Mouse (Mus musculus) frontal cortex, postnatal 10 days (tissue): ENCODE measurements at regions not wholly inside any gene's neighbourhood (a gene's known extent, or its start where the extent isn't known, plus 50 kb on each side); places are given as distances from the start of the nearest gene placed in this dataset.

Experiments used
- DNase-seq, 2 experiments: peaks; one replicate each; pipeline ENCODE4 v3.0.0; 2022; ENCODE audit warnings: low spot score in 2 of 2, mixed read lengths in 1 of 2

DNA sequence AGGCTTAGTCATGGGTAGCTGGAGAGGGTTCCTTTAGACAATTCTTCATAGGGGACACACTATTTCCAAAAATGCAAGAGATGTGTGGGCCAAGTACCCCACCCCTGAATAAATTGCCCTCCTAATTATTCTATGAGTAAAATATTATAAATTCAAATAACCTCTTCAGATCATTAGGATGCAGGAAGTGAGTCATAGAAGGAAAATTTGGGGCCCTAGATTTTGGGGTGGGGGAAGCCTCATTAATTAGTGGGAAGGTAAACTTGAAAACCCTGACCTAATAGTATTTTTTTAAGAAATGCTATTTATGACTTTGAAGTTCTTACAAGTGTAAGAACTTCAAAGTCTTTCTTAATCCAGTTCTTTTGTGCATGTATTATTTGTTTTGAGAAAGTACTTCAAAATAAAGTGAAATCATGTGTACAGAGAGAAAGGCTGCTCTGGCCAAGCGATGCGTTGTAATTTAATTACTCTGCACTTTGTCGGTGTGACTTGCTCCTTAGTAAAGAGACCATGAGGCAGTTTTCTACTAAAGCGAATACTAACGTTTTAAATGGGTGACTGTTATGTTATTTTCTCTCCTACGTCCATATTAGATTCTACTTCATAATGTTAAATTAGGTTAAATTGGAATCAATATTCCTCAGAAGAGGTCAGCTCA is 200.6 kb downstream of the Tgfb2 start:
- no peak for DNase-seq

DNA sequence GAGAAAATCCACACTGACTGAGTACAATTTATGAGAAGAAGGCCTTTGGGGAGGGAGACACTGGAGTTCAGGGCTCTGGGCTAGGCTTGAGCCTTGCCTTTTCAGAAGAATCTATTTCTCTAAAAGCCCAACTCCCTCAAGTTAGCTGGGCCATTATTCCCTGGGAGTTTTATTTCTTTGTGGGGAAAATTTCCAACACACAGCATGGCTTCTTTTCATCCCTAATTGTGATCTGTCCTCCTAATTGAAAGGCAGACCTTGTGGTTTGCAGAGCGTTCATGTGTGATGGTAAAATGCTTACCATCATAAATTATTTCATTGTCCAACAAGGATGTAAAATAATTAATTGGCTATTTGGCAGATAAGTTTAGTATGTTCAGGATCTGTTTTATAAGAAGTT is 204.1 kb downstream of the Tgfb2 start:
- DNase-seq: no peak

DNA sequence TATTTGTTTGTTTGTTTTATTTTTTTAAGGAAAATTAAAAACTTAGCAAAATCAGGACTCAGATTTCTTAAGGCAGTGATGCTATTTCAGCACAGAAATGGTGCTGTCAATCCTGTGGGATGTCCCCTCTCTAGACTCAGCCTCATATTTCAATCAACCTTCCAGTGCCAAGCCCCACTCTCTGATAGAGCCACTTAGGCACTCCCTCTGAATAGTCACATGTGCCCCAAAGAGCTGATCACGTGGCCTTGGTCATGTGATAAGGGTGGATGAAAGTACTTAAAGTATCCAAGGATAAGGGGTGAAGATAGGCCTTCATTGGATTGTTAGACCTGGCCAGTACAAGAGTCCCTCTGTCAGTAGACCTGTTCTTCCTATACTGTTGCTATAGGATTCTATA is 207.9 kb downstream of the Tgfb2 start:
- DNase-seq: no peak

DNA sequence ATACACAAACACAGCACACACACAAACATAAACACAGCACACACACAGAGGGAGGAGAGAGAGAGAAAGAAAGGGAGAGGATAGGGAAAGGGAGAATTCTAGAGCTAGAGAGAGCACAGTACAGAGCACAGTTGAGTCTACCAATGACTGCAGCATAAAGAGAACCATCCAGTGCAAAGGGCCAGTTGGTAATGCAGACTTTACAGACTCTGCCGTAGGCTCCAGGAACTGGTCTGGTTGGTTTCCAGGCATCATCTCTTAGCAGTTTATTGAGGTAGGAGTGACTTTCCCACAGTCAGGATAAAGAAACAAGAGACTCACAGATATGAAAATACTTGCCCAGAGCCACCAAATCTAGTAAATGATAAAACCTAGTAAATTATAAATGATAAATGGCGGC is 208.5 kb downstream of the Tgfb2 start:
- DNase-seq: no peak

DNA sequence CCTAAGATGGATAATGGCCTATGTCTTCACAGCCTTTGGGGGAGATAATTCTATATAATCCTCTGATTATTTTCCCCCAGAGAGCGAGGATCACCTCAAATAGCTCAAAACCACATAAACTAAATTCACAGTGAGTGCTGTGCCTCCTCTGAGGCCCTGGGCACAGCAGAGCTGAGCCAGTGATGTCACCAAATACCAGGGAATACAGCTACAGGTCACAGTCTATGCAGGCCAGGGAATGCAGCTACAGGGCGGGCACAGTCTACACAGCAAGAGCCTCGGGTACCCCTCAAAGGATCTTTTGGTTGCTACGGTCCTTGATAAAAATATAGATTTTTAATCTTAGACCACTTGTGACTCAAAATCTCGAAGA is 211.4 kb downstream of the Tgfb2 start:
- no peak for DNase-seq

DNA sequence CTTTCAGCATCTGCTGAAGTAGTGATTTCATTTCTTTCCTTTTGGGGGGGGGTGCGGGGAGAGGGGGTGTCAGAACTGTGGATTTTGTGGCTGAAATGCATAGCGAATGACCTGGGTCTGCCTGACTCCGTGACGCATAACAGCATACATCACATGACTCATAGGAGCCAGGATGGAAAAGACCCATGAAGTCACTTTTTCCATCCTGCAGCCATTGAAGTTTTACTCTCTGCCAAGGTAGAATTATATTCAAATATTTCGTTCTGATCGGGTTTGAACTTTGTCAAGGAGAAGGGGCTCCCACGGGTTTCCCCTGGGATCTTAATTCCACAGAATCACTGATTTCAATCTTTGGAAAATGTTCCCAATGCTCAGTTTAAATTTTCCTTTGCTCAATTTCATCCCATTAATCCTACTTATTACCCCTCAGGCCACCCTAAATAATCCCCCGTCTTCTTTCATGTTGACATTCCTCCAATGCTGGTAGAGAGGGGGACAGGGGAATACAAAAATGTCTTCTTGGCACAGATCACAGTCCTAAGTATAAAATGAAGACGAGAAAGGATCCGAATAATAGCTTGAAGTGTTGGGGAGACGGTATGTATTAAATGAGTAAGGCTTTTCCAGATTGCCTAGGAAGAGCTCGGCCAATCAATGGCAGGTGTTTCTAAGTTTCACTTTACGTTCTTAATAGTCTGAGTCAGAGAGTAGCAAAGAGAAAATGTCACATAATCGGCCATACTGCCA is 212.0 kb downstream of the Tgfb2 start:
- no peak for DNase-seq

DNA sequence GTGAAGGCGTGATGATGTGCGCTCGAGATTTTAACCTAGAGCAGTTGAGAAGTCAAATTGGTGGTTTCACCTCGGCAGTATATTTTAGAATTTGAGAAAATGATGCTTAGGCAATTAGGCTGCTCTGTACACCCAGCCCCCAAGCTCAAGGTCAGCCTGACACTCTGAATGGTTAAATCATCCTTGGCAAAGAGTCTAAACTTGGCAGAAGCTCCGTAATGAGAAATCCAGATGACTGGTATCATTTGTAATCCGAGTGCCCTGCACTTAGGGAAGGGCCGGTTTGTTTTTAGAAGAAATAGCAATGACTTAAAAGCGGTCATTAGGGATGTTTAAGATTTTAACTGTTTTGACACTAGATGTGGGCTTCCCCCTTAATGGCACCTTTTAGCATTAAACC is 223.6 kb downstream of the Tgfb2 start:
- DNase-seq: no peak

DNA sequence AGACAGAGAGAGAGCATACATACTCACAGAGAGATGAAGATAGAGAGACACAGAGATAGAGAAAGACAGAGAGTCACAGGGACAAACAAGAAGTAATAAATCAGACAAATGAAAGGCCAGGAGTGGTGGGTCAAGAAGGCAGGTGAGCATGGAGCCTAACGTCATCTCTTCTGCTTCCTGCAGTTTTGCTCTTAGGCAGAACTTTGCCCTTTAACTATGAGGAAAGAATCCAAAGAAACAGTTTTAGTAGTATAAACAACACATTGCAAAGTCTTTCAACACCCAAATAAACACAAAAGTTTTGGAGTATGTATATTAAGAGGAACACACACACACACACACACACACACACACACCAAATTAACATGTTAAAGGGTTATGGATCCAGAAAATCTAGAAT is 225.8 kb downstream of the Tgfb2 start:
- DNase-seq: no peak

DNA sequence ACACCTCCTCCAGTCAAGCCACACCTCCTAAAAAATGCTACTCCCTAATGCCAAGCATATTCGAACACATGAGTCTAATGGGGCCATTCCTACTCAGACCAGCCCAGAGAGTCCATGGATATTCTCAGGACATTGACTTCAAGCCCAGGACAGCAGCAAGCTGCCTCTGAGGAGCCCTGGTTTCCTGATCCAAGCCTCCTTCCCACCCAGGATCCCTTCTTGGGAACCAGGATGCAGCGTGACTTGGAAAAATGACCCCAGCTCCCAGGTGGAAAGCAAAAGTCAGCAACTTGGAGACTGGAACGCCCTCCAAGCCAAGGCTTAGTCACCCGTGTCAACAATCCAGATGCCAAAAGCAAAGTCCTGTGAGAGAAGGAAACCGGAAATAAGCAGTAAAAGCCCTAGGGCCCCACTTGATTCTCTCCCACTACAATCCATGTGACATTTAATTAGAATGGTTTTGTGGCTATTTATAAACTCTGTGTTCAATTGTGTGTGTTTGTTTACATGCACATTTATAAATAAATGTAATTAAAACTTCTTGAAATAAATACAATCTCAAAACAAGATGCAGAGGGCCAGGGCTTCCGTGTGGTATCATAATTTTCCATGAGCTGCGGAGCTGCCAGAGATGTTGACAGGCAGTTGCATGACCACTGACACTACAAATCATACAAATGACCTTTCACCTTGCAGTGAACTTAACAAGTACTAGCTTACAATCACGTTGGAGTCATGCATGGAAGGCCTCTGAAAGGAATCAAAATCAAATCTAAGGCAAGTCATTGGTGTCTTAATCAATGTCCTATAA is 227.2 kb downstream of the Tgfb2 start:
- no peak for DNase-seq

DNA sequence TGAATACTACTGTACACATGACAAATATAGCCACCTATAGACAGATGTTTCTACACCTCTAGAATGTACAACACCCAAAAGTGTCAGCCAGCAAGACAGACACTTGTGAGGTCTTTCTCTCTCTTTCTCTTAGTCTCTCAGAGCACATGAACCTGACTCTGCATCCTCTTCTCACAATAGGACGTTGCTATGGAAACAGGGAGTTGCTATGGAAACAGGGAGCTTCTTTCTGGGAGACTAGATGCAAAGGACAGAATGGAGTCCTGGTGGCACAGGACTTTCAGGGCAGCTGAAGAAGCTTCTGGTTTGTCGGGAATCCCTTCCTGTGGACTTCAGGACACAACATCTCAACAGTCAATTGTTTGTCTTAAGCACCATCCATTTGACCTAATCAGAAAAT is 230.9 kb downstream of the Tgfb2 start:
- peak in 1 of 2 experiments; percentile 20 for DNase-seq

DNA sequence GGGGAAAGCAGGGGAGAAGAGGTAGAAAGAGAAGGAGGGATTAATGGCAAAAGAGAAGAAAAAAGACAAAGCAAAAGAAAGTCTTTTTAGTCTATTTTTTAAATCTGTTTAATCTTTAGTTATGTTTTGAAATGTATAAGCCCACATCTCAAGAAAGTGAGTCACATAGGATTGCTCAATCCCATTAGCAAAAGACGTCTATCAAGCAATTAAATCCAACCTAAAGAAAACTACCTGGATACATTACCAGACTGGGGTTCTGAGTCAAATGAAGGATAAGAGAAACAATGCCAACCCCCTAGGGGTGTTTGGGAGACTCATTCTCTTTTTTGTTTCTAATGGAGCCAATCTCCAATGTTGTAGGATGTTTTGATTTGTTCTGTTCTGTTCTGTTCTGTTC is 231.4 kb downstream of the Tgfb2 start:
- no peak for DNase-seq

DNA sequence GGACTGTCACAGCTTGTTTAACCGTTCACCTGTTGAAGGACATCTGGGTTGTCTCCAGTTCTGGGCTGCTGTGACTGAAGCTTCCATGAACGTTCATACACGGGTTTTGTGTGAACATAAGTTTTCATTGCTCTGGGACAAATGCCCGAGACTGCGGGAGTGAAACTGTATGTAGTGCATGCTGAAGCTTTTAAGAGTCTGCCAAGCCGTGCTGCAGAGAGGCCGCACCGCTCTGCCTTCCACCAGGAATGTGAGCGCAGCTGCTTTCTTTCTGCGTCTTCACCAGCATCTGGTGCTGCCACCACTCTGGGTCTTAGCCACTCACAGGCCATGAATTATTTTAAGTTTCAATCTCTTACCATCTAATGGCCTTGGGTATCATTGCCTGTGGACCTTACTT is 232.8 kb downstream of the Tgfb2 start:
- DNase-seq: no peak

DNA sequence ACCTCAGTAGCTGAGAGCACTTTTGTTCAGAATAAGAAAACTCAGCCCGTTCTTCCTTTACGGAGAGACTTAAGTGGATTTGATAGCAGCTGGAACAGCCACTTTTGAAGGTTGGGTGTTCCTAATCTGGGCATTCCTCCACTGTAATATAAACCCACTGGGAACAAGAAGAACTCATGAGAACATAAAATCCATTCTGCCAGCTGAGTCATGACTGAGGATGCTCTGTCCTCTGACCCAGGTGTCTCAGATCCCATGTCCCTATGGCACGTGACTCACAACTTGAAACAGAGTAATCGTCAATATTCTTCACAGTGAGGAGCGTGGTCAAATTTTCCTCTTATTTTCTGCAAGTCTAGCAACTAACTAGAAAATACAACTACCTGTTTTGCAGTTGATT is 240.3 kb downstream of the Tgfb2 start:
- no peak for DNase-seq

DNA sequence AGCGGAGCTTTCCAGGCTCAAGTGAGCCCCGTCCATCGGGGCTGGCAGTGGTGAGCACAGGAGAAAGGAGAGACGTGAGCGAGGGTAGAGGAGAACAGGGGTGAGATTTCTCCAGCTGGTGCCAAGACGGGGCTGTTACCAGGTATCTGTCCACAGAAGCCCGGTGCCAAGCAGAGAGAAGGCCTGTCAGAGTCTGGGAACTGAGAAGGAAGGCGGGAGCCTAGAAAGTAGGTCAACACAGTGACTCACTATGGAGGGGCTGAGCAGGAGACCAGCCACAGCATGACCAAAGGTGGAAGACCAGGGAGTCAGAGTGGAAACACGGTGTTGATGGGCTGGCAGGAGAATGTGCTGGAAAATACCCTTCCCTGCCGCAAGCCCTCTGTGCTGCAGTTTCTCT is 245.0 kb downstream of the Tgfb2 start:
- no peak for DNase-seq

DNA sequence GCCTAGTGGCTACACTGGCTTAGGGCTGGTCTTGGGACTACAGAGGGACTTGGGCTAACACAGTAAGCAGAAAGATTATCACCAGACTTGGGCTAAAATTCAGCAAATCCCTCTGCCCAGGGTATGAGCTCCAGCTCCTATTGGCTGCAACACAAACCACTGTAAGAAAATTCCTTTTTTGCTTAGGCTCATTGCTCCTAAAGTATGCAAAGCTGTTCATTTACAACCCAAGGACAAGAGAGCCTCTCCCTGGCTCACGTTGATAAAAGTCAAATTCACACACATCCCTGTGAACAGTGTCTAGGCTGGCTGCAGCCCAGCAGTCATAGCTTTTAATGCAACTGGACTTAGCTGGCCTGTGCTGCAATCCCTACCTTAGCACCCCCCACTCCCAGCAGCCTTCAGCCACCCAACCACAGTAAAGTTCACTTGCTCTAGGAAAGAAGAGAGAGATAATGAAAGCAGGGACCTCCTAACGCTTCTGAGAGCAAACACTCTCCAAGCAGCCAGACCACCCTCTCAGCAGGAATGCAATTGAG is 247.6 kb downstream of the Tgfb2 start:
- no peak for DNase-seq

DNA sequence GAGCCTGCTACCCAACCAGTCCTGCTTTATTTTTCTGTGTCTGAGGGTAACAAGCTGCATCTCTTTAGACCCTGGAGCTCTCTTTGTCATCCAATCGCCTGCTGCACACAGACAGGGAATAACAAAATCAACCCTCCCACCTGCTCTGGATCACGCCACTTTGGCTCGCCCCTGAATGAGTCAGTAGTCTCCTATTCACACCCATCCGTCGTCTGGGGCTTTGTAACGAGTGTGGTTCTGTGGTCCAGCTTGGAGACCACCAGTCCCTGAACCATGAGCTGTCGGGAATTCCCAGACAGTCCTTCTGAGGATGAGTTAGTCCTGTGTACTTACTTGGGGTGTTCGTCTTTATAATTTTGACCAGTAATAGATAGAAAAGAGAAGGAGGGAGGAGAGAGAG is 248.7 kb downstream of the Tgfb2 start:
- DNase-seq: no peak

DNA sequence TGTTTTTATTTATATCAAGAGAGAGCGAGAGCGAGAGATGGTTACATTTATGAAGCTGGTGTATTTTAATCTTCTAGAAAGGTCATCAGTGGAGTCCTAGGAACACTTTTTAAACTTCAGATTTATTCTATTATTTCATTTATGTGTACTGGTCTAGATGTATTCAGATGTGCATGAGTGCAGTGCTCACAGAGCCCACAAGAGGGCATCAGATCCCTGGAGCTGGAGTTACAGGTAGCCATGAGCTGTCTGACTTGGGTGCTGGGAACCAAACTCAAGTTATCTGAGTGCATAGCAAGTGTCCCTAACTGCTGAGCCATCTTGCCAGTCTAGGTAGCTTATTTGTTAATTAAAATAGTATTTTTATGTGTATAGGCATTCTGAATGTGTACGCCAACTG is 249.7 kb downstream of the Tgfb2 start:
- no peak for DNase-seq

DNA sequence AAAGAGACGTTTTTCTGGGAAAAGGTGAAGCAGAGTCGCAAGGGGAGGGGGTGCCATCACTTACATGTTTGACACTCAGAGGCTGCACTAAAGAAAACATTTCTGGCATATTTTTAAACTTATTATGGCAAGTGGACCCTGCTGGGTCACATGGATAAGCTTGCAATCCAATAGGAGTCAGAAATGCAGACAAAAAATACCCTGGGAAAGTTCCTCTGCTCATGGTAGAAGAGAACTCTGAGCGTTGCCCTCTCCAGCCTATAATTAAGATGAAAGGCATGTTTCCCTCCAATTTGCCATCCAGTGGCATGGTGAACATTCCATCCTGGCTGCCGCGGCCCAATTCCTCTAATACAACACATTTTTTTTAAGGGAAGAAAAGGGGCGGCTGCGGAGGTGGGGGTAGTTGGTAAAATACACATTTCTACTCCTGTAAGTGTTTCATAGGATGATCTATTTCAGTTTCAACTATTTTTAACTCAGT is 250.6 kb downstream of the Tgfb2 start:
- no peak for DNase-seq

DNA sequence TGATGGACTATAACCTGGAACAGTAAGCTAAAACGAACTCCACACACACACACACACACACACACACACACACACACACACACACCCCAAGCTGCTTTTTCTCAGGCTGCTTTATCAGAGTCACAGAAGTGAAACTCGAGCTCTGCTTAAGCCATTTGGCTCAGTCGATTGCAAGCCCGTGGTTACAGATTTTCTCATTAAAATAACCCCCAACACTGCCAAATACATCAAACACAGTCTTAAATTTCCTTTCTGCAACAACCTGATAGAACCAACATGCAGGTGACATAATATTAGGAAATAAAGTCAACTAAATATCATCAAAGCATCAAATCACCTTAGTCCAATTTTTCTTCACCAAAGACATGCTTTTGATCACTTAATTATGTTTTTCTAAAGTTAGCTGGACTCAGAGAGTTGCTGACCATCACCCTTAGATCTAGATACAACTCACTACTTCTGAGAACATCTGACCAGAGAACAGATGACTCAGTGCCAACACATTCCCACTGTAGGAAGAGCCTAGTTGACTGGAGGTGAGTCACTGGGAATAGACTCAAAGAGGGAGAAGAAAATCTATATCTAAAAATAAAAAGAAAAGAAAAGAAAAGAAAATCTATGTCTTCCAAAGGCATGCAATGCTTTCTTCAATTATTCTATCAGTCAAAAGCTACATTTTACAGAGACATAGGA is 251.2 kb downstream of the Tgfb2 start:
- DNase-seq: no peak

DNA sequence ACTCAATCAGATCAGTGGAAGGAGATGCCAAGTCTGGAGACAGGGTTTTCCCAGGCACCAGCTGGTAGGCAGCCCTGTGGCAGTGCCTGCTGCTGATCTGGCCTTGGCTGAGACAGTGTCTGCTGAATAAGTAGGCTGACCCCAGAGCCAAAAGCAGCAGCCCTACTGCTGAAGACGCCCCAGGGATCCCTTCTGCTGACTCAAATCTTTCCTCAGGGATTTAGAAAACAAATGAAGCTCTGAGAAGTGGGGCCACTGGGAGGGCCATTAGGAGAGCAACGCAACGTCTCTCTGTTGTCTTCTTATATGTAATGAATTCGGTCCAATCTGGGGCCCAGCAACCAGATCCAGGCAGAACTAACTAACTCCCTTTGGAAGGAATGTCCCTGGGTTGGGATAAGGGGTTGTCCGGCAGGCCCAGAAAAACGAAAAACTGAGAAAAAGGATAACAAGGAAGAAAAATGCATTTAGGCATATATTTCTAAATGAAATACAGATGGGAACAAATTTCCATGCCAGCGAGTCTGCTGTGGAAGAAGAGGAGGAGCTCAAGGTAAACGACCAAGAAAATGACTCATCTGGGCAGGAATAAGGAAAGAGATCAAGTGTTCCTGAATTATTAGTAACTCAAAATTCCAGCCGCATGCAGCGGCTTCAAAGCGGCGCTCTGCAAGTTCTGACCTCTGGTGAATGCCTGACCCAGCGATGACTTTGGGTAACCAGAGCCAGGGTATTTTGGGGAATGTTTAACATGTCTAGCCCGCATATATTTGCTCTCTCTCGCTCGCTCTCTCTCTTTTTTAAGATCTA is 256.7 kb downstream of the Tgfb2 start:
- no peak for DNase-seq

DNA sequence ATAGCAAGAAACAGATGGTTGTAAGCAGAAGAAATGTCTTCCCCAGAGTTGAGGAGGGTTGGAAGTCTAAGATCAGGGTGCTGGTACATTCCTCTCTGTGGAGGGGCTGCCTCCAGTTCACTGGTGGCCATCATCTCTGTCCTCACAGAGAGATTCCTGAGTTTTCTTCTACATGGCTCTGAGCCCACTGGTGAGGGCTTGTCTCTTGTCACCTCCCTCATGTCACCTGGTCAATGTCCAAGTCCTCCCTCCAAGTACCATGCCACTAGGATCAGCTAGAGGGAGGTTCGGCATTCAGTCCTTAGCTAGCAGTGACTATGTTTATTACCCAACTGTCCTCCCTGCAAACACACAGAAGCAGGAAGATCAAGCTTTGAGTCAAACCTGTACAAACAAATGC is 258.3 kb downstream of the Tgfb2 start:
- DNase-seq: no peak
